10 mouse cellular contexts compared by ENCODE assay signal in genomic region chr3:126362931-126363525, GRCm38 (mm10). TPM values are rescaled to one million over a fixed set of nuclear protein-coding genes. Genes with fewer than 3 reads are reported as not detected.
DNase-seq lines count a peak whose midpoint lies in the region; ATAC-seq and TF ChIP-seq lines count a peak whose summit lies in the region.
"Had no signal": no experiment of that assay in that cellular context is flagged by ENCODE, and none has a peak within 500 bp of the region (broad histone marks: within the 10 kb centered on the region; RNA-seq: fewer than 3 reads in every experiment).

No protein-coding gene starts in this region.

- TF ChIP-seq CTCF in layer of hippocampus, adult 2 months (conservative IDR thresholded peaks at IDR 0.05), result no peak
- TF ChIP-seq CTCF in intestine, postnatal 0 days (IDR thresholded peaks at IDR 0.05; ENCODE audit: low read depth), result no peak

- H3K4me3 ChIP-seq in embryonic facial prominence, embryonic 12.5 days, result peak overlapping the region; percentile 42
- H3K4me3 ChIP-seq in embryonic facial prominence, embryonic 10.5 days, result no peak overlapping the region
- H3K4me3 ChIP-seq in layer of hippocampus, adult 2 months, result peak overlapping the region; percentile 58; the same call in 1 of the 2 replicates
- H3K4me3 ChIP-seq in intestine, postnatal 0 days (ENCODE audit: low read depth, low read length), result peak overlapping the region; percentile 39; the same call in 1 of the 2 replicates
- H3K4me3 ChIP-seq: erythroblast, embryonic 14.5 days had no signal

- no peaks in the 10 kb centered on the region for H3K36me3 ChIP-seq in embryonic facial prominence, embryonic 12.5 days
- H3K36me3 ChIP-seq in embryonic facial prominence, embryonic 10.5 days (replicated peaks), result no peaks in the 10 kb centered on the region
- H3K36me3 ChIP-seq in intestine, postnatal 0 days (ENCODE audit: control insufficient read depth, insufficient read depth), result no peaks in the 10 kb centered on the region

- no peaks in the 10 kb centered on the region for H3K9me3 ChIP-seq in embryonic facial prominence, embryonic 12.5 days
- no peaks in the 10 kb centered on the region for H3K9me3 ChIP-seq in embryonic facial prominence, embryonic 10.5 days
- H3K9me3 ChIP-seq in intestine, postnatal 0 days (ENCODE audit: control insufficient read depth), result no peaks in the 10 kb centered on the region

- H3K9ac ChIP-seq in embryonic facial prominence, embryonic 12.5 days, result no peak overlapping the region
- no peak overlapping the region for H3K9ac ChIP-seq in intestine, postnatal 0 days (ENCODE audit: low read depth, low read length)

- no peaks in the 10 kb centered on the region for H3K27me3 ChIP-seq in embryonic facial prominence, embryonic 12.5 days
- H3K27me3 ChIP-seq in embryonic facial prominence, embryonic 10.5 days (replicated peaks; ENCODE audit: low read depth, poor library complexity, severe bottlenecking), result peaks cover 25% of the 10 kb centered on the region
- H3K27me3 ChIP-seq in intestine, postnatal 0 days (replicated peaks; ENCODE audit: control insufficient read depth, insufficient read depth, low read length), result no peaks in the 10 kb centered on the region

- no peak for ATAC-seq in embryonic facial prominence, embryonic 12.5 days (ENCODE audit: insufficient number of reproducible peaks, insufficient read depth, low FRiP score, low TSS enrichment)
- no peak for ATAC-seq in intestine, postnatal 0 days
- no peak for ATAC-seq in monocyte, adult 5-6 weeks (replicated peaks; ENCODE audit: insufficient number of reproducible peaks, low FRiP score, low TSS enrichment, poor library complexity, severe bottlenecking)

- peak overlapping the region; percentile 69 for H3K4me2 ChIP-seq in embryonic facial prominence, embryonic 12.5 days (replicated peaks)
- H3K4me2 ChIP-seq in intestine, postnatal 0 days (replicated peaks; ENCODE audit: low read depth), result peak overlapping the region; percentile 65

- H3K27ac ChIP-seq in embryonic facial prominence, embryonic 12.5 days, result no peak overlapping the region
- no peak overlapping the region for H3K27ac ChIP-seq in embryonic facial prominence, embryonic 10.5 days (replicated peaks)
- H3K27ac ChIP-seq in layer of hippocampus, adult 2 months, result peak overlapping the region; percentile 79; the same call in 1 of the 2 replicates
- H3K27ac ChIP-seq in intestine, postnatal 0 days (ENCODE audit: low read depth, low read length), result no peak overlapping the region
- H3K27ac ChIP-seq: left cerebral cortex, adult 2 months had no signal

- DNase-seq in embryonic facial prominence, embryonic 10.5 days (ENCODE audit: low spot score), result no peak
- DNase-seq in layer of hippocampus, adult 2 months (ENCODE audit: low spot score in 2 of 2), result peak; percentile 36 to 53
- no peak for DNase-seq in layer of hippocampus, postnatal 14 days (ENCODE audit: low spot score in 2 of 2)
- DNase-seq in right cerebral cortex, adult 2 months (ENCODE audit: low spot score in 2 of 2), result peak; percentile 39 to 62
- no peak for DNase-seq in testis, postnatal 10 days (ENCODE audit: low spot score)

- no peaks in the 10 kb centered on the region; the same call in 1 of the 2 replicates for H3K4me1 ChIP-seq in embryonic facial prominence, embryonic 12.5 days
- H3K4me1 ChIP-seq in embryonic facial prominence, embryonic 10.5 days, result peaks cover 12% of the 10 kb centered on the region
- no peaks in the 10 kb centered on the region for H3K4me1 ChIP-seq in intestine, postnatal 0 days (replicated peaks; ENCODE audit: control insufficient read depth, insufficient read depth, low read length)

- WGBS in embryonic facial prominence, embryonic 12.5 days, result 87% methylated on average over 11 of the region's 11 CpGs
- WGBS in embryonic facial prominence, embryonic 10.5 days, result 85% methylated on average over 11 of the region's 11 CpGs
- 79% methylated on average over 11 of the region's 11 CpGs for WGBS in intestine, postnatal 0 days

RNA-seq across cellular contexts. Expression of gene Arsj, which starts 0.5 kb away (rescaled TPM):
- polyA plus RNA-seq in embryonic facial prominence, embryonic 12.5 days (2016; fragmentation: Nextera tagmentation; extraction: Ambion mirVana), result 1.1 TPM in 2 replicates
- polyA plus RNA-seq in embryonic facial prominence, embryonic 10.5 days (2016; fragmentation: Nextera tagmentation; extraction: Ambion mirVana), result 0.07 TPM in 1 of 2 replicates, not detected in the other
- total RNA-seq in layer of hippocampus, adult 2 months (2021), result 1 to 10 TPM; 4.2 to 4.3 TPM
- total RNA-seq in layer of hippocampus, postnatal 14 days (2021), result 1 to 10 TPM; 1.4 to 2.0 TPM
- polyA plus RNA-seq in intestine, postnatal 0 days (2015; fragmentation: Nextera tagmentation; extraction: Ambion mirVana), result 0.68 and 0.71 TPM in 2 replicates
- total RNA-seq in monocyte, adult 5-6 weeks (2017), result not detected in 3 replicates
- polyA plus RNA-seq: erythroblast, embryonic 14.5 days had no signal

Comparison
In these comparisons a context has a peak if more than half of its experiments do, and no peak if none do; other contexts are left out.
1. DNase-seq: peak in layer of hippocampus, adult 2 months (2 of 2) and right cerebral cortex, adult 2 months (2 of 2); none in embryonic facial prominence, embryonic 10.5 days (single experiment), layer of hippocampus, postnatal 14 days (0 of 2) and testis, postnatal 10 days (single experiment).